Mouse (Mus musculus): Measurements from ENCODE around the gene Slc8b1. TPM values are rescaled to one million over a fixed set of nuclear protein-coding genes. Genes with fewer than 3 reads are reported as not detected.

Slc8b1 gene
- total and polyA plus RNA-seq, 2 experiments from 2014 or later, result 1.9 to 2.5 TPM

- Histone ChIP-seq H3K27ac (ENCODE audit: low read depth, low read length) (peak overlapping the region; percentile 26; the same call in 1 of the 2 replicates), H3K36me3 (ENCODE audit: insufficient read depth, low read length) (peaks cover 12% of the 10 kb centered on the region), H3K4me3 (ENCODE audit: low read depth, low read length) (no peak overlapping the region), H3K9me3 (ENCODE audit: low read length) (no peaks in the 10 kb centered on the region), H3K27me3 (ENCODE audit: insufficient read depth, low read length) (no peaks in the 10 kb centered on the region), H3K4me2 (ENCODE audit: low read depth, low read length, poor library complexity, severe bottlenecking) (no peak overlapping the region), H3K9ac (replicated peaks; ENCODE audit: low read length, poor library complexity, severe bottlenecking) (no peak overlapping the region), H3K4me1 (ENCODE audit: insufficient read depth, low read length) (no peaks in the 10 kb centered on the region; the same call in 1 of the 2 replicates)
- WGBS, result 58% methylated on average over 2 of the region's 2 CpGs
- DNase-seq (ENCODE audit: low spot score) (peak; percentile 70), ATAC-seq (ENCODE audit: low FRiP score) (peak; percentile 58; the same call in 1 of the 2 replicates)
- no peak for TF ChIP-seq CTCF (IDR thresholded peaks at IDR 0.05)
Observed at GRCm38 (mm10) chr5:120534686-120535075, 23.7 kb downstream of the Slc8b1 start.

GRCm38 (mm10) chr5:120536046-120536445, 25.1 kb downstream of the Slc8b1 start:
- Histone ChIP-seq H3K9ac (replicated peaks; ENCODE audit: low read length, poor library complexity, severe bottlenecking) (no peak overlapping the region), H3K9me3 (ENCODE audit: low read length) (no peaks in the 10 kb centered on the region), H3K4me2 (ENCODE audit: low read depth, low read length, poor library complexity, severe bottlenecking) (no peak overlapping the region), H3K27me3 (ENCODE audit: insufficient read depth, low read length) (no peaks in the 10 kb centered on the region), H3K4me1 (ENCODE audit: insufficient read depth, low read length) (no peaks in the 10 kb centered on the region; the same call in 1 of the 2 replicates), H3K4me3 (ENCODE audit: low read depth, low read length) (no peak overlapping the region), H3K36me3 (ENCODE audit: insufficient read depth, low read length) (peaks cover 12% of the 10 kb centered on the region), H3K27ac (ENCODE audit: low read depth, low read length) (no peak overlapping the region)
- no peak for ATAC-seq (ENCODE audit: low FRiP score)
- 76% methylated on average over 13 of the region's 13 CpGs for WGBS
- DNase-seq (ENCODE audit: low spot score), result peak; percentile 51
- no peak for TF ChIP-seq CTCF (IDR thresholded peaks at IDR 0.05)

- Histone ChIP-seq H3K9me3 (ENCODE audit: low read length) (no peaks in the 10 kb centered on the region), H3K4me2 (ENCODE audit: low read depth, low read length, poor library complexity, severe bottlenecking) (no peak overlapping the region), H3K9ac (replicated peaks; ENCODE audit: low read length, poor library complexity, severe bottlenecking) (no peak overlapping the region), H3K36me3 (ENCODE audit: insufficient read depth, low read length) (peaks cover 12% of the 10 kb centered on the region), H3K27me3 (ENCODE audit: insufficient read depth, low read length) (no peaks in the 10 kb centered on the region), H3K4me1 (ENCODE audit: insufficient read depth, low read length) (no peaks in the 10 kb centered on the region; the same call in 1 of the 2 replicates), H3K27ac (ENCODE audit: low read depth, low read length) (no peak overlapping the region), H3K4me3 (ENCODE audit: low read depth, low read length) (no peak overlapping the region)
- DNase-seq (ENCODE audit: low spot score) (no peak), ATAC-seq (ENCODE audit: low FRiP score) (no peak)
- no peak for TF ChIP-seq CTCF (IDR thresholded peaks at IDR 0.05)
- 57% methylated on average over 5 of the region's 5 CpGs for WGBS
Observed at GRCm38 (mm10) chr5:120536632-120537031, 25.7 kb downstream of the Slc8b1 start.

GRCm38 (mm10) chr5:120548236-120548850, 37.4 kb downstream of the Slc8b1 start:
- Histone ChIP-seq H3K4me3 (ENCODE audit: low read depth, low read length) (no peak overlapping the region), H3K4me1 (ENCODE audit: insufficient read depth, low read length) (no peaks in the 10 kb centered on the region), H3K27ac (ENCODE audit: low read depth, low read length) (no peak overlapping the region), H3K27me3 (ENCODE audit: insufficient read depth, low read length) (no peaks in the 10 kb centered on the region), H3K36me3 (ENCODE audit: insufficient read depth, low read length) (peaks cover 9% of the 10 kb centered on the region), H3K9ac (replicated peaks; ENCODE audit: low read length, poor library complexity, severe bottlenecking) (no peak overlapping the region), H3K4me2 (ENCODE audit: low read depth, low read length, poor library complexity, severe bottlenecking) (no peak overlapping the region), H3K9me3 (ENCODE audit: low read length) (no peaks in the 10 kb centered on the region)
- no peak for TF ChIP-seq CTCF (IDR thresholded peaks at IDR 0.05)
- no peak for ATAC-seq (ENCODE audit: low FRiP score)
- no peak for DNase-seq (ENCODE audit: low spot score)
- WGBS, result 87% methylated on average over 11 of the region's 11 CpGs

GRCm38 (mm10) chr5:120550137-120550536, 39.2 kb downstream of the Slc8b1 start:
- WGBS, result 95% methylated on average over 5 of the region's 5 CpGs

DNA sequence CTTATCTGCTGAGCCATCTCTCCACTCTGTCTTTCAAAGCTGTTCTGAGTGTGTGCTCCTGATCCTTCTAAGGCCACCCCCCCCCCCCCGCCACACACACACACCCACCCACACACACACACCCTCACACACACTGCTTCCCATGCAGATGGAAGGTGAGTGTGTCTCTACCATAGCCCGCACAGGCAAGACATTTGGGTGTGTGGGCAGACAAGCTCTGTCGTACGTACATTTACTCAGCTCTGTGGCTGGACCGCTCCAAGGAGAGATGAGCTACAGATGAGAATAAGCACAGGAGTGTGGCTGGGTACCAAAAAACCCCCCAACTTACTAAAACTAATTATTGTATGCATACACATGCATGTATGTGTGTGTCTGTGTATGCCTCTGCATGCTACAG, 39.7 kb downstream of the Slc8b1 start:
- no peak overlapping the region for H3K27ac ChIP-seq (ENCODE audit: low read depth, low read length)

More at GRCm38 (mm10) chr5:120550137-120550536, 39.2 kb downstream of the Slc8b1 start:
- TF ChIP-seq CTCF (IDR thresholded peaks at IDR 0.05), result no peak
- no peaks in the 10 kb centered on the region for H3K9me3 ChIP-seq (ENCODE audit: low read length)
- H3K4me2 ChIP-seq (ENCODE audit: low read depth, low read length, poor library complexity, severe bottlenecking), result no peak overlapping the region
- H3K27me3 ChIP-seq (ENCODE audit: insufficient read depth, low read length), result no peaks in the 10 kb centered on the region
- no peak overlapping the region for H3K9ac ChIP-seq (replicated peaks; ENCODE audit: low read length, poor library complexity, severe bottlenecking)
- ATAC-seq (ENCODE audit: low FRiP score), result no peak
- peaks cover 14% of the 10 kb centered on the region for H3K36me3 ChIP-seq (ENCODE audit: insufficient read depth, low read length)
- no peaks in the 10 kb centered on the region for H3K4me1 ChIP-seq (ENCODE audit: insufficient read depth, low read length)
- no peak overlapping the region for H3K27ac ChIP-seq (ENCODE audit: low read depth, low read length)
- no peak overlapping the region for H3K4me3 ChIP-seq (ENCODE audit: low read depth, low read length)
- DNase-seq (ENCODE audit: low spot score), result no peak

More for the DNA sequence above, 39.7 kb downstream of the Slc8b1 start:
- Histone ChIP-seq H3K9ac (replicated peaks; ENCODE audit: low read length, poor library complexity, severe bottlenecking) (no peak overlapping the region), H3K9me3 (ENCODE audit: low read length) (no peaks in the 10 kb centered on the region), H3K4me3 (ENCODE audit: low read depth, low read length) (no peak overlapping the region), H3K27me3 (ENCODE audit: insufficient read depth, low read length) (no peaks in the 10 kb centered on the region), H3K4me2 (ENCODE audit: low read depth, low read length, poor library complexity, severe bottlenecking) (no peak overlapping the region), H3K36me3 (ENCODE audit: insufficient read depth, low read length) (peaks cover 17% of the 10 kb centered on the region), H3K4me1 (ENCODE audit: insufficient read depth, low read length) (no peaks in the 10 kb centered on the region)
- 93% methylated on average over 5 of the region's 5 CpGs for WGBS
- TF ChIP-seq CTCF (IDR thresholded peaks at IDR 0.05), result no peak
- ATAC-seq (ENCODE audit: low FRiP score), result no peak
- no peak for DNase-seq (ENCODE audit: low spot score)

All from midbrain, postnatal 0 days (tissue).